Mouse (Mus musculus): ENCODE data around the gene Gpr135.
"Not testable (repeated sequence)": the region's sequence is repeated elsewhere in the genome, so short reads cannot be mapped to it uniquely, and the experiment has no call there.

DNA sequence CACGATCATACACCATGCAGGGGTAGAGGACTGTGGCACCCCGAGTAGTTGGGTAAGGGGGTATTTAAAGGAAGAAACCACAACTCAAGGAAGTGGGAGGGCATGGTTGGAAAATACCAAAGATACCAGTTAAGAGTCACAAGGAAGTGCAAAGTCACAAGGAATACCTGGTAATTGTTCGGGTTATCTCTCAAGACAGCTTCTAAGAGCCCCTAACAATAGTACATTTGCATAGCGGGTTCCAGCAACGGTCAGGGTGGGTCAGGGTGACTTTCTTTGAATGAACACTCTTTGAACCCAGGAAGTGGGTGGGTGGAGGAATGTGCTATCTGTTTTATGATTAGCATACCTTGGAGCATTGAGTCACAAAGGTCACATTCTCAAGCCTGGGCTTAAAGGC is 20.8 kb downstream of the Gpr135 start:
- TF ChIP-seq GATA1 (IDR thresholded peaks at IDR 0.05; ENCODE audit: borderline replicate concordance, low read length); FLI1 (IDR thresholded peaks at IDR 0.05; ENCODE audit: low read length): not testable (repeated sequence)
